Mouse (Mus musculus) left cerebral cortex, adult 18-20 months (tissue): ENCODE measurements around the gene Haus3. TPM values are rescaled to one million over a fixed set of nuclear protein-coding genes. Genes with fewer than 3 reads are reported as not detected.

ENCODE experiments used
- DNase-seq, 2 experiments: peaks; one replicate each; pipeline ENCODE4 v3.0.0; 2021 to 2022; ENCODE audit warnings: low spot score in 2 of 2, mixed read lengths in 1 of 2
- long read RNA-seq, 2 experiments: library from polyadenylated mRNA; stranded (forward); transcript quantifications; one replicate each; pipeline ENCODE4 v2.0.0; 2021
- total RNA-seq, 2 experiments: library from RNA; stranded (reverse); gene quantifications; 2 replicates each; pipeline ENCODE4 v1.2.3; 2021

Haus3 gene
- total RNA-seq = 1 to 10 TPM; 7.8 to 8.6 TPM
- long read RNA-seq, experiment 1, transcript Haus3-201 (5 exons, 2,073 nt) = major isoform, 10 of 14 reads
- long read RNA-seq, experiment 1, partial matches to known transcripts = 3 of 14 reads
- long read RNA-seq, experiment 1, other reads (novel, unspliced or antisense) = 1 of 14 reads
- long read RNA-seq, experiment 2, partial matches to known transcripts = 1 of 7 reads
- long read RNA-seq, experiment 2, other reads (novel, unspliced or antisense) = 3 of 7 reads

DNA sequence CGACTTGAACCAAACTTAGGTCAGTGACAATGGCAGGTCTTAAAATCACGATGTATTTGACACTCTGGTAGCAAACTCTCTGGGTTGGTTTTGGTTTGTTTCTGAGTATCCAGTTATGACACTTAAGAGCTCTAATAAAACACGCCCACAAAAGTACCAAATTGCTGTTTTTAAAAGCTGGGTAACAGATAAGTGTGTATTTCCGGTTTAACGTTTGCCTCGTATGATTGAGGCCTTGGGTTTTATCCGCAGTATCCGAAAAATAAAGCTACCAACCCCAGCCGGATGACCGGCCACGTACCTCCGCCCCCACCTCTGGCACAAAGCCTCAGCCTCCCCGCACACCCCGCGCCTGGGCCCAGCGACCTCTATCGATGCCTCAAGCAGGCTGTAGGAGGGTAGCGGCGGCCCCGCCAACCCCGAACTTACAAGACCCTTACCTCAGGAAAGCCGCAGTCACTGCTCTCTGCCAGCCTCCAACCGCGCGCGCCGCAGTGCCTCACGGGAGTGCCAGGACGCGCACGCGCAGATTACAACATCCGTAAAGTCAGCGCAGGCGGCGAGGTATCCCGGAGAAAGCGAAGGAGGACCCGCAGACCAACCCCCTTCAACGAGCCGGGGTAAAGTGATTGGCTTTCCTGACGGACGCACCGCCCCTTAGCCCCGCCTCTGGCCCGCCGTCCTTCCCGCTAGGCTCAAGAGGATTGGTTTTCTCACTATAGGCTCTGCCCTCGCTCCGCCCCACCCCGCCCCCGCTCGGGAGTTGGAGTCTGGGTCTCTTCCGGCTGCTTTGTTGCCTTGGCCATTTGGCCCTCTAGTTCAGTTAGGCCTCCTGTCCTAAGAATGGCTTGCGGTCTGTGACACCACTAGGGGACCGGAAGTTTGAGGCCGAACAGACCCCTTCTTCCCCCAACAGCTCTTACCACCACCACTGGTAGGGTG lies at the start of gene Haus3, which contains the start of gene Poln:
Gene Haus3 (minus strand): TSS at position 578 of the 942 bp plus-strand sequence.
Gene Poln (minus strand): TSS at position 499 of the 942 bp plus-strand sequence.
- DNase-seq = peak; percentile 96 to 97

GRCm38 (mm10) chr5:34218672-34219071 lies 49.3 kb upstream of the Haus3 start:
- no peak for DNase-seq

DNA sequence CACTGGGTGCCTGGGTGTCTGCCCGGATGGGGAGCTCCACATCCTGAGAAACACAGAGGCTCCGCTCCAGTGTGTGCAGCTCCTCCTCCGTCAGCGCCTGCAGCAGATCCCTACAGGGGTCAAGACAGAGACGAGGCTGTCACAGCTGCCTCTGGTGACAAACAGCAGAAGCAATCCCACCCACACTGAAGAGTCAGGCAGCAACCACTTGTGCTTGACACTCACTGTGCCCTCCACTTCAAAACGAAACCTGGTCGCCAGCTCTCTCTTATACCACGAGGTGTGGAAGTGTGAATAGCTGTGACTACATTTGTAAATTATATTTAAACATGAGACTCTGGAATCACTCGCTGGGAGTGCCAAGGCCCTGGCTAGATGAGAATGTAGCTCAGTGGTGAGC lies 48.4 kb upstream of the Haus3 start:
- no peak for DNase-seq

GRCm38 (mm10) chr5:34216025-34216424 lies 46.7 kb upstream of the Haus3 start:
- no peak for DNase-seq

- no peak for DNase-seq
Observed at GRCm38 (mm10) chr5:34213659-34214058, 44.3 kb upstream of the Haus3 start.

GRCm38 (mm10) chr5:34210279-34210678 lies 41.0 kb upstream of the Haus3 start:
- peak; percentile 74 to 79 for DNase-seq

GRCm38 (mm10) chr5:34207503-34207902 lies 38.2 kb upstream of the Haus3 start:
- no peak for DNase-seq

DNA sequence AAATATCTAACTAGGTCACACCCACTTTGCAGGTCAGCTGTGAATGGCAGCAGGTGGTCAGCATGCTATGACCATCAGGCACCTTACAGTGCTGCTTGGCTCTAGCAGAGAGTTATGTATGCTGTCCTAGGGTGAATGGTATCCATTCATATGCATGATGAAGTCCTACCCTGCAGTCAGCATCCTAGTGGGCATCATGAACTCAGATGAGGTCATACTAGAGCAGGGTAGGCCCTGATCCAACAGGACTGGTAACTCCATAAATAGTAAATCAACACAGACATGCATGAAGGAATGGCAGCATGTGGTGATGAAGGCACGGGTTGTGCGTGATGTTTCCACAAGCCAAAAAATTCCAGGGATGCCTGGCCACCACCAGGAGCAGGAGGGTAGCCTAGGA lies 36.5 kb upstream of the Haus3 start:
- DNase-seq = no peak

DNA sequence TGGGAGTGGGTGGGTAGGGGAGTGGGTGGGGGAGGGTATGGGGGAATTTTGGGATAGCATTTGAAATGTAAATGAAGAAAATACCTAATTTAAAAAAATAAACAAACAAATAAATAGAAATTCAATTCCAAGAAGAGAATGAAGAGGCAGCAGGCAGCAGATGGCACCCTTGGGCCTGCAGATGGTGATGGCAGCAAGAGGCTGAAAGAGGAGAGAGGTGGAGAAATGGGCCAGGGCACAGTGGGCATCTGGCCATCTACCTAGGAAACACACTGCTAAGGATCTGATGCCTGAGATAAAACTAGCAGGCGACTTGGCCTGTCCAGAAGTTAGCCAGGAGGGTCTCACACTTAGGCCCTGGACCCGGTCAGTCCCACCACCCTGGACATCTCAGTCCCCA lies 35.6 kb upstream of the Haus3 start:
- DNase-seq = no peak

- no peak for DNase-seq
Observed at GRCm38 (mm10) chr5:34202006-34202405, 32.7 kb upstream of the Haus3 start.

- DNase-seq = no peak
Observed at GRCm38 (mm10) chr5:34201396-34201795, 32.1 kb upstream of the Haus3 start.

GRCm38 (mm10) chr5:34198615-34199014 lies 29.3 kb upstream of the Haus3 start:
- no peak for DNase-seq

GRCm38 (mm10) chr5:34197243-34197642 lies 27.9 kb upstream of the Haus3 start:
- peak; percentile 78 to 86 for DNase-seq

GRCm38 (mm10) chr5:34196423-34196822 lies 27.1 kb upstream of the Haus3 start:
- no peak for DNase-seq

GRCm38 (mm10) chr5:34195786-34196185 lies 26.5 kb upstream of the Haus3 start:
- no peak for DNase-seq

DNA sequence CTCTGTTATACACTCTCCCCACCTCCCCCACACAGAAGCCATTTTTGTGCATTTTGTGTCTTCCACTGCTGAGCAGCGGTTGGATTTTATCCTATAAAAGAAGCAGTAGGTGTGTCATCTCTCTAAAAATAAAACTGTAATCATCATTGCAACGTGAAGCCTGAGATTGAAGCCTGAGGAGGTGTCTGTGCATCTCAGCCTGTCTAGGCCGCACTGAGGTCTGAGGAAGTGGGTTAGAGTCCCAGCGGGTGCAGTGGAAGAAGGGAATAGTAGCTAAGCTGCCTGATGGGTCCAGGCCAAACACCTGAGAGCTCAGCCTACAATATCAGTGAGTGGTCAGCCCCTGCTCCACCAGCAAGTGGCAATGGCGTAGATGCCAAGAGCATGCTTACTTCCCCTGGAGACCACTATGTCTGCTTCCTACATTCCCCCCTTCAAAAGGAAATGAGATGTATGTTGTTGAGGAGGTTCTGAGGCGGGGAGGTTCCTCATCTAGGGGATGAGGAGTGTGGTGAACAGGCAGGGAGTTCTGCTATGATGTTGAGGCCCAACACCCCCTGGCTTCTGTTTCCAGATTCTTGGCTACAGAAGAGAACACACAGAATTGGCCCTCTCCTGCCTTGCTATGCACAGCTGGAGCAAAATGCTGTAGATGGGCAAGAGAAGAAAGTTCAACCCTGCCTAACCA lies 25.8 kb upstream of the Haus3 start:
- peak; percentile 39 to 41 for DNase-seq

GRCm38 (mm10) chr5:34194426-34194825 lies 25.1 kb upstream of the Haus3 start:
- DNase-seq = no peak

DNA sequence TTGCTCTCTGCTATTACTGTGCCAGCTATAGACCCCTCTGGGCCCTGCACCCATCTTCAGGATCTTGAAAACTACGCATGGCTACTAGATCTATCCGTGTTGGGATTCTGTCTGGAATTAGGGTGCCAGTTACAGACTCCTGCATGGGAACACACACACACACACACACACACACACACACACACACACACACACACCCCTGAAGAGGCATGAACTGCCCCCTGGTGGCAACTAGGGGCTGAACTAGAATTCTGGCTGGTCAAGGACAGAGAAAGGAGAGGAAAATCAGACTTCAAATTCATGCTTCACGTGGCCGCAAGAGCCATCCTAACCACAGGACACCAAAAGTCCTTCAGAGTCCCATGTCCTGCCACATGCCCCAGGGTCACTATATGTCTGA lies 22.5 kb upstream of the Haus3 start:
- DNase-seq = no peak

GRCm38 (mm10) chr5:34191021-34191420 lies 21.7 kb upstream of the Haus3 start:
- no peak for DNase-seq

DNA sequence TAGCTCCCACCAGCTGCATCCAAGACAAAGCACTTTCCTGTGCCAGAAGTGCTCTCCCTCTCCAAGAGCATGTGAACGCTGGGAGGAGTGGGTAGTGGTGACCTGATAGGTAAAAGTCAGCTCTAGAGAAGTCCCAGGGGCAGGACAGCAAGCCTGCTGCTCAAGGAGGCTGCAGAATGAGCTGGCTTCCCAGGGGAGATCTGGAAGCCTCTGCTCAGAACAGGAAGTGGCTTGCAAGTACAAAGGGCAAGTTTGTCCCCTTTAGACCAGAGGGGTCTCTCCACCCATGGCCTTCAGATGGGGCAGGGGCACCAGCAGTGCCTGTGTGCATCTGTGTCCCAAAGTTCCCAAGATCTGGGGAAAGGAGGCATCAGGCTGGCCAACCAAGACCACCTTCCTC lies 20.2 kb upstream of the Haus3 start:
- no peak for DNase-seq

DNA sequence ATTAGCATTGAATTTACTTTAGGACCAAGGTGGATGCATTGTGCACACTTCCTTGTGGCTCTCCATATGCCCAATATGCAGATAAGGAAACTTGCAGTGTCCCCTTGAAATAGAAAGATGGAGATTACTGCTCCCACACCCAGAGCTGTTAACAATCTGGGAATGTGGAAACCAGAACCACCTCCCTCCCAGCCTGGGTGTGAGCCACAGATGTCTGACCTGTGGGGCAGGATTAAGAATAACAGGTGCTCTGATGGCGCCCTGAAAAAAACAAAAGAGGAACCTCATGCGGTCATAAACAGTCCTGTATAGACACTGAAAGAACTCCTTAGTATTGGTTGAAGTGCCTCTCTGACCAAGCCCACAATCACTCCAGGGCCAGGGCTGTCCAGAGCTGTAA lies 19.5 kb upstream of the Haus3 start:
- DNase-seq = no peak
